In the genomic region with DNA sequence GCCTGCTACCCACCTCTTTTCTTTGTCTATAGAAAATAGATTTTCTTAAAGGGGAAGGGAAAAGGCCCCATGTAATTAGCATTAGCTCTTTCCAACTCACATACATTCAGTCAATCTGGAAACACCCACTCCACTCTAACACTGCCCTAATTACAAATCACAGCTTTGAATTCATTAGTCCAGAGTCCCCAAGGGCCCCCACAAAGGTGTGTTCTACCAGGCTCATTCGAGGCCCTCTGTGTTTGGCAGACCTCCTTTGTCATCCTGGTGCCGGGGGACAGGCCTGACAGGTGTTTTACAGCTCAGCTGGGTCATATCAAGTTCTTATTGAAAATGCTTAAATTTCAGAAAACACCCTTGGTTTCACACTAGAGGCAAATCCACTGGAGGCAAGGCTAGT, we compare ENCODE assay signal across 18 mouse cellular contexts.
"Had no signal": no experiment of that assay in that cellular context is flagged by ENCODE, and none has a peak within 500 bp of the region (broad histone marks: within the 10 kb centered on the region; RNA-seq: fewer than 3 reads in every experiment).

No protein-coding gene starts in this region.

- DNase-seq: lung, embryonic 14.5 days; lung, postnatal 10 days; lung, postnatal 4 days; midbrain, embryonic 14.5 days; retina, postnatal 1 day; right cerebral cortex, adult 18-20 months; right cerebral cortex, postnatal 25 days; right cerebral cortex, postnatal 4 days; spleen, adult 18-20 months; thymus, adult 18-20 months; thymus, postnatal 14 days; thymus, postnatal 36 days had no signal

- H3K27me3 ChIP-seq: midbrain, embryonic 12.5 days; neural tube, embryonic 13.5 days; neural tube, embryonic 15.5 days had no signal

- H3K4me2 ChIP-seq: lung, embryonic 14.5 days; midbrain, embryonic 12.5 days; neural tube, embryonic 13.5 days; neural tube, embryonic 15.5 days had no signal

- H3K36me3 ChIP-seq: midbrain, embryonic 10.5 days; midbrain, embryonic 12.5 days; neural tube, embryonic 13.5 days; neural tube, embryonic 15.5 days had no signal

- H3K4me3 ChIP-seq: midbrain, embryonic 10.5 days; midbrain, embryonic 12.5 days; myocyte; neural tube, embryonic 13.5 days; neural tube, embryonic 15.5 days had no signal

- H3K4me1 ChIP-seq: midbrain, embryonic 10.5 days; midbrain, embryonic 12.5 days; neural tube, embryonic 13.5 days; neural tube, embryonic 15.5 days had no signal

- ATAC-seq: midbrain, embryonic 16.5 days had no signal

- H3K9ac ChIP-seq: lung, embryonic 14.5 days; midbrain, embryonic 12.5 days; neural tube, embryonic 13.5 days; neural tube, embryonic 15.5 days had no signal

- H3K27ac ChIP-seq: midbrain, embryonic 10.5 days; midbrain, embryonic 12.5 days; neural tube, embryonic 13.5 days; neural tube, embryonic 15.5 days had no signal

- H3K9me3 ChIP-seq: midbrain, embryonic 10.5 days; midbrain, embryonic 12.5 days; neural tube, embryonic 13.5 days; neural tube, embryonic 15.5 days had no signal
